Mouse (Mus musculus): Measurements from ENCODE around the gene Lif. TPM values are rescaled to one million over a fixed set of nuclear protein-coding genes. Genes with fewer than 3 reads are reported as not detected.

Lif gene
- total and polyA plus RNA-seq, 3 experiments: 0.27 to 0.31 TPM; not detected in 1

DNA sequence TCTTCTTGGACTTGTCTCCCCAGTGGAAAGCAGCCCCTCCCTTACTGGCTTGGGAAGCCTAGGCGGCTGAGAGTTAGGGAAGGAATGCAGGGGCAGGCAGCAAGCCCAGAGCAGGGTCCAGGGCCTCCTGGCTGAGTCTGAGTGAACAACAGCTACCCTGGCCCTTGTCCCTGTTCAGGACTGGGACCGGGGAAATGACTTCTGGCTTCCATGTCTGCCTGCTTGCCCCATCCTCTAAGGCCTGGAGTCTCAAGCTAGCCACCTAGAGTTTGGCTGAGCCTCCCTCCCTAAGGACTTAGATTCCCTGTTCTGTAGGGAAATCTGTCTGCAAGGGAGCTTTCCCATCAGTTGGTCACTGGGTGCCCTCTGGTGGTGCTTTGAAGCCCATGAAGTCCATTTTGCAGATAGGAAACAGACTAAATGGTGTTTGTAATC is 38.0 kb upstream of the Lif start (continued):
- peak in 2 of 3 experiments; percentile 66 to 82 for TF ChIP-seq CTCF (IDR thresholded peaks at IDR 0.05 in 2 of 3, conservative IDR thresholded peaks at IDR 0.05 in 1 of 3; ENCODE audit: control insufficient read depth in 1 of 3, insufficient read depth in 1 of 3, low read depth in 2 of 3, low read length in 3 of 3, poor library complexity in 1 of 3, severe bottlenecking in 1 of 3)
- TF ChIP-seq GATA1 (IDR thresholded peaks at IDR 0.05; ENCODE audit: low read depth, low read length): no peak
- TF ChIP-seq MXI1 (IDR thresholded peaks at IDR 0.05; ENCODE audit: low read depth, low read length): peak; percentile 55; the same call in 1 of the 2 replicates
- no peak for TF ChIP-seq POLR2A (IDR thresholded peaks at IDR 0.05; ENCODE audit: control insufficient read depth in 1 of 2, insufficient read depth in 1 of 2, low read depth in 1 of 2, low read length in 2 of 2, poor library complexity in 1 of 2)
- no peak for TF ChIP-seq CHD1 (IDR thresholded peaks at IDR 0.05; ENCODE audit: low read depth, low read length)
- 0 out of 2 replicates have a peak, but pooled peaks have one; percentile 2 for TF ChIP-seq JUND (IDR thresholded peaks at IDR 0.05; ENCODE audit: low read depth, low read length)
- no peak for TF ChIP-seq MAX (IDR thresholded peaks at IDR 0.05; ENCODE audit: low read length)
- TF ChIP-seq GABPA (IDR thresholded peaks at IDR 0.05; ENCODE audit: low read depth, low read length): no peak

GRCm38 (mm10) chr11:4219908-4220307 is 37.4 kb upstream of the Lif start:
- H3K27me3 ChIP-seq (ENCODE audit: control insufficient read depth in 1 of 2, insufficient read depth in 2 of 2, low read length in 2 of 2): no peaks in the 10 kb centered on the region
- TF ChIP-seq ETS1 (IDR thresholded peaks at IDR 0.05; ENCODE audit: low read depth, low read length): no peak
- TF ChIP-seq ELF1 (IDR thresholded peaks at IDR 0.05; ENCODE audit: low read depth, low read length): no peak
- TF ChIP-seq MYB (IDR thresholded peaks at IDR 0.05; ENCODE audit: low read depth, low read length): no peak
- no peak for TF ChIP-seq RCOR1 (IDR thresholded peaks at IDR 0.05; ENCODE audit: low read depth, low read length)
- TF ChIP-seq ZKSCAN1 (IDR thresholded peaks at IDR 0.05; ENCODE audit: low read depth, low read length): no peak
- no peak for TF ChIP-seq USF2 (IDR thresholded peaks at IDR 0.05; ENCODE audit: borderline replicate concordance in 1 of 2, insufficient read depth in 1 of 2, low read depth in 1 of 2, low read length in 2 of 2)
- TF ChIP-seq MAZ (IDR thresholded peaks at IDR 0.05; ENCODE audit: low read depth, low read length): peak; percentile 1; the same call in 1 of the 2 replicates
- no peak for TF ChIP-seq EP300 (IDR thresholded peaks at IDR 0.05; ENCODE audit: low read depth in 1 of 2, low read length in 2 of 2)

More at GRCm38 (mm10) chr11:4219908-4220307, 37.4 kb upstream of the Lif start:
- no peak overlapping the region for H3K27ac ChIP-seq (ENCODE audit: control insufficient read depth, low read depth, low read length)
- no peaks in the 10 kb centered on the region; the same call in 1 of the 2 replicates for H3K79me2 ChIP-seq (ENCODE audit: control insufficient read depth, insufficient read depth, low read length, poor library complexity)
- peaks cover 4 to 27% of the 10 kb centered on the region in 2 experiments; a peak in 3 of 4 replicates for H3K4me1 ChIP-seq (ENCODE audit: control insufficient read depth in 1 of 2, insufficient read depth in 2 of 2, low read length in 2 of 2)
- H3K9me3 ChIP-seq (replicated peaks; ENCODE audit: insufficient read depth, low read length): no peaks in the 10 kb centered on the region
- DNase-seq (ENCODE audit: low read depth, low spot score): peak; percentile 33
- H3K9ac ChIP-seq (ENCODE audit: control insufficient read depth, low read depth, low read length, poor library complexity, severe bottlenecking): no peak overlapping the region
- H3K4me3 ChIP-seq (ENCODE audit: control insufficient read depth in 1 of 2, insufficient read depth in 1 of 2, low read depth in 2 of 2, low read length in 2 of 2): no peak overlapping the region
- peaks cover 0 to 18% of the 10 kb centered on the region in 2 experiments; a peak in 2 of 4 replicates for H3K36me3 ChIP-seq (ENCODE audit: control insufficient read depth in 1 of 2, insufficient read depth in 2 of 2, low read length in 2 of 2)

Data from MEL (cell line).